Mouse (Mus musculus): ENCODE measurements around the gene Prss45.

DNA sequence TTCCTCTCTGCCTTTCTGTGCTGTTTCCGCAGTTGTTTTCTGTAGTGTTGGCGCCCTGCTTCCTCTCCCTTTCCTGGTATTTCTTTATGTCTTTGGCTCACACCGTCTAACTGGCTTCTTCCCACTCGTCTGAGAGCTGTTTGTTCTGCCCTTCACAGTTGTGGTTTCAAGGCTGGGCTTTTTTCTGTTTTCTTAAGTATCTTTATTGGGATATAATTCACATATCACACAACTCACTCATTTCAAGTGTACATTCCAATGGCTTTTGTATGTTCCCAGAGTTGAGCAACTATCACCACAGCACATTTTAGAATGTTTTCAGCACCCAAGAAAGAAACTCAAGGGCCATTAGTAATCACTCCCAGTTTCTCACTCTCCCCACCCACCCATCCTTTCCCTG, 43.9 kb upstream of the Prss45 start:
- TF ChIP-seq POLR2A (IDR thresholded peaks at IDR 0.05; ENCODE audit: insufficient read length, low read depth), result no peak
- no peak for TF ChIP-seq USF1 (IDR thresholded peaks at IDR 0.05; ENCODE audit: low read depth)
- no peak for TF ChIP-seq POLR2AphosphoS2 (IDR thresholded peaks at IDR 0.05; ENCODE audit: insufficient read length, low read depth)
- TF ChIP-seq MAX (IDR thresholded peaks at IDR 0.05; ENCODE audit: low read depth), result no peak

Data from myocyte (in vitro differentiated cells).